Mouse (Mus musculus): Measurements from ENCODE around the gene Slc38a8.

- TF ChIP-seq POLR2A (IDR thresholded peaks at IDR 0.05; ENCODE audit: control insufficient read depth, extremely low read depth, insufficient read depth, low read length, poor library complexity) (no peak), CTCF (IDR thresholded peaks at IDR 0.05; ENCODE audit: borderline replicate concordance, control insufficient read depth, extremely low read depth, insufficient read depth, low read length, poor library complexity) (no peak)
These were observed 45.7 kb upstream of the Slc38a8 start for GRCm38 (mm10) chr8:119547019-119547691.

Measured in thymus, adult 2 months (tissue).